Mouse (Mus musculus): Measurements from ENCODE around the gene Nr3c2. TPM values are rescaled to one million over a fixed set of nuclear protein-coding genes. Genes with fewer than 3 reads are reported as not detected.

Gene Nr3c2
- polyA plus RNA-seq, 1 experiment from 2014 or later, result 0.63 TPM

DNA sequence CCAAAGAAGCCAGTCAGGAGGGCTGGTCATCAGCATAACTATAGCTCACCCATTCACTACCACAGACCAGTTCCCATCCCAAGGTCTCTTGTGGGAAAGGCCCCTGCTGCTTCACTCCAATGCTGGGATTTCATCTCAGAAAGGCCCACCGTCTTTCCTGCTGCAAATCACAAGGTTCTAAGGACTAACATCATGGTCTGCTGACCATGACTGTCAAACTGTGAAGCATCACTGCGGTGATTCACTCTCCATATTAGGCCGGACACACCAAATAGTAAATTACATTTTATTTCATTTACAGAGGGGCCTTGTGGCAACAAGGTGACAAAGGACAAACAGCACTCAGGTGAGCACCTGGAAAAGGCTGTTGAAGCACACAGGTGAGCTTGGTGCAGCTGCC lies 350.9 kb downstream of the Nr3c2 start:
- no peak overlapping the region for H3K4me3 ChIP-seq (replicated peaks)
- no peak overlapping the region for H3K27ac ChIP-seq
- no peaks in the 10 kb centered on the region for H3K9me3 ChIP-seq
- no peak overlapping the region for H3K9ac ChIP-seq
- 78% methylated on average over 3 of the region's 3 CpGs for WGBS
- no peaks in the 10 kb centered on the region for H3K36me3 ChIP-seq (replicated peaks)
- H3K27me3 ChIP-seq, result no peaks in the 10 kb centered on the region
- H3K4me1 ChIP-seq, result no peaks in the 10 kb centered on the region
- ATAC-seq (ENCODE audit: low FRiP score), result no peak
- no peak overlapping the region for H3K4me2 ChIP-seq

DNA sequence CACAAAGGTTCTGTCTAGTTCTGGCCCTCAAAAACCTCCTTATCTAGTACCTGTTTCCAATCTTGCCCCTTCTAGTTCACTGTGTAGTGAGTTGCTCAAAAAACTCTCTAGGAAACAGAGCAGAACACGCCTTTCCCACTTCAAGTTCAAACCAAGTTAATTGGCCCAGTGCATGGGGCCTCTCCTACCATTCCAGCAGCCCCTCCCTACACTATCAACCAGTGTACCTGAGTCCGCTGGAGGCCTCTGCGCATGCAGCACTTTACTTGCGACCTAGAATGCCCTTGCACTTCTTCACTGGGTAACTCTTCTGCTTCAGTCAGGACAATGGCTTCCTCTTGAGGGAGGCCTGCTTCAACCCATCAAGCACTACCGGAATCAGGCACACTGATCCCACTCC lies 351.9 kb downstream of the Nr3c2 start:
- Histone ChIP-seq H3K9ac (no peak overlapping the region), H3K27me3 (no peaks in the 10 kb centered on the region), H3K4me1 (no peaks in the 10 kb centered on the region), H3K36me3 (replicated peaks) (no peaks in the 10 kb centered on the region), H3K9me3 (no peaks in the 10 kb centered on the region), H3K4me3 (replicated peaks) (no peak overlapping the region), H3K4me2 (no peak overlapping the region), H3K27ac (no peak overlapping the region)
- ATAC-seq (ENCODE audit: low FRiP score), result no peak
- 89% methylated on average over 5 of the region's 5 CpGs for WGBS

DNA sequence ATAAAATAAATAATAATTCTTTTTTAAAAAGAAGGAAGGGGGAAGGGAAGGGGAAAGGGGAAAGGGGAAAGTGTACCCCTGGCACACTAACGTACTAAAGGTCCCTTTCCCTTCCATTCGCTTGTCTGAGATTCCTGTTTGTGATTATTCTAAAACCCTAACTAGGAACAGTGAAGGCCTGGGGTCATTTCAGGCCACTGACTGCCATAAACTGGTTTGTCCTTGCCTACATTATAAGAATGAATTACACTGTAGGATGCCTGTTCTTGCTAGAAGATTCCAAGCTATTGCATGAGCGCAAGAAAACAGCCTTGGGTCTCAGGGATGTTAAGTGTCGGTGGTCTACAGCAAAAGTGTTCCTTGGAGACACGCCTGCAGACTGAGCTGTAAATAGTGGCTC lies 355.2 kb downstream of the Nr3c2 start:
- Histone ChIP-seq H3K27ac (no peak overlapping the region), H3K9me3 (no peaks in the 10 kb centered on the region), H3K4me1 (no peaks in the 10 kb centered on the region), H3K27me3 (no peaks in the 10 kb centered on the region), H3K4me2 (no peak overlapping the region), H3K36me3 (replicated peaks) (no peaks in the 10 kb centered on the region), H3K4me3 (replicated peaks) (no peak overlapping the region), H3K9ac (no peak overlapping the region)
- no peak for ATAC-seq (ENCODE audit: low FRiP score)
- 83% methylated on average over 5 of the region's 5 CpGs for WGBS

DNA sequence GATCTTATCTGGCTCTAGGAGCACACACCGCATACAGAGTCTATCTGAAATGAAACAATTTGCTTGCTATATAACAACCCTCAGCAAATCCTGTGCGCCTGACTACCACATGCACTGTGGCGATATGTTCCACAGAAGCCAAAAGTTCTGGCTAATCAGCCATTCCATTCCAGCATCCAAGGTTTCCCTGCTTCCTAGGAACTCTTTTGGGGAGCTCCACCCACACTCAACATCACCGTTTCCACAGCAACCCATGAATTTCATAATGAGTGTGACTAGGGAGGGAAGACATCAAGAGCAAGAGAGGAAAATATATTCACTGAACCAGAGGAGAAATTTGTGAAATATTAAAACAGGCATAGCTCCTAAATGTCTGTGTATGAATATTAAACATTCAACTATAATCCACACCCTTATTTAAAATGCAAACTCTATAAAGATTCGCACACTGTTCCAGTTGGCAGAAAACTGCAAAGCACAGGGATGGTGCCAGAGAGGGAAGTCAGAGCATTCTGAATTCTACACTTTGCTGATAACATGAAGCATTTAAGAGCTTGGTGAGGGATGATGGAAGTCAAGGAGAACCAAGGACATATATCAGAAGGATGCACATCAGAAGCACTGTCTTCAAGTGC lies 357.3 kb downstream of the Nr3c2 start:
- no peaks in the 10 kb centered on the region for H3K36me3 ChIP-seq (replicated peaks)
- no peak overlapping the region for H3K27ac ChIP-seq
- no peaks in the 10 kb centered on the region for H3K27me3 ChIP-seq
- H3K4me1 ChIP-seq, result no peaks in the 10 kb centered on the region
- no peak overlapping the region for H3K9ac ChIP-seq
- no peaks in the 10 kb centered on the region for H3K9me3 ChIP-seq
- no peak overlapping the region for H3K4me3 ChIP-seq (replicated peaks)
- H3K4me2 ChIP-seq, result no peak overlapping the region
- ATAC-seq (ENCODE audit: low FRiP score), result no peak
- 95% methylated on average over 5 of the region's 5 CpGs for WGBS

DNA sequence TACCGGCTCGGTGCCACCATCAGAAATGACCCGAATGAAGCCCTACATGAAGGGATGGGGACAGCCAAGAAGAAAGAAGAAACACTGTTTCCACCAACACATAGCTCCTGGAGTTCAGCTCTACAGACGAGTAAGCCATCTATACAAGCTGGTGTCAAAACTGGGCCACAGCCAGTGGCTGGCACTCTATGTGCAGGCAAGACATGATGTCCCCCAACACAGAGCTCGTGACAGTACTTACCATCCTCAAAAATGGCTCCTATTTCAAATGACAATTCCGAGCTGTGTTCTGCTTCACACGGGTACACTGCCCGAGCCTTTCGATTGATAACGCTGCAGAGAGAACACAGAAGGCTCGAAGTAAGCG lies 357.8 kb downstream of the Nr3c2 start:
- Histone ChIP-seq H3K9me3 (no peaks in the 10 kb centered on the region), H3K4me1 (no peaks in the 10 kb centered on the region), H3K4me2 (no peak overlapping the region), H3K36me3 (replicated peaks) (no peaks in the 10 kb centered on the region), H3K9ac (no peak overlapping the region), H3K27ac (no peak overlapping the region), H3K4me3 (replicated peaks) (no peak overlapping the region), H3K27me3 (no peaks in the 10 kb centered on the region)
- WGBS, result 95% methylated on average over 12 of the region's 12 CpGs
- ATAC-seq (ENCODE audit: low FRiP score), result no peak

DNA sequence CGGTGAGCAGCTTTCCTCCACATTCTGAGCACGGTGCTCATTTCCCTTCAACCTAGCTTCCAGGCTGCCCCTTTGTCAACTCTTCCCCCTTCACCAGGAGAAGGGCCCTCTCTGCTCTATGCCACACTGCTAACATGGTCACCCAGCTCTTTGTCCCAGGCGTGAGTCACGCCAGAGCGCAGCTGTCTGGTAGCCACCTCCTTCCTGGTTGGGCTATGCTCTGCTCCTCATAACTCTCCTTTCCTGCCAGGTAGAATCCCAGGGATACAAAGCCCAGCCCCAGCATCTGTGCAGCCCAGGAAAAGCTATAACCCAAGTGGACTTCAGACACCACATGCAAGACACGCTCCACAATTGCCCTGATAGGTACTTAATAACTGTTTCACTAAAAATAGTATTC lies 362.0 kb downstream of the Nr3c2 start:
- no peak overlapping the region for H3K27ac ChIP-seq
- H3K4me3 ChIP-seq (replicated peaks), result no peak overlapping the region
- no peaks in the 10 kb centered on the region for H3K4me1 ChIP-seq
- no peaks in the 10 kb centered on the region for H3K27me3 ChIP-seq
- 92% methylated on average over 6 of the region's 6 CpGs for WGBS
- no peaks in the 10 kb centered on the region for H3K9me3 ChIP-seq
- H3K4me2 ChIP-seq, result no peak overlapping the region
- H3K36me3 ChIP-seq (replicated peaks), result no peaks in the 10 kb centered on the region
- no peak for ATAC-seq (ENCODE audit: low FRiP score)
- no peak overlapping the region for H3K9ac ChIP-seq

DNA sequence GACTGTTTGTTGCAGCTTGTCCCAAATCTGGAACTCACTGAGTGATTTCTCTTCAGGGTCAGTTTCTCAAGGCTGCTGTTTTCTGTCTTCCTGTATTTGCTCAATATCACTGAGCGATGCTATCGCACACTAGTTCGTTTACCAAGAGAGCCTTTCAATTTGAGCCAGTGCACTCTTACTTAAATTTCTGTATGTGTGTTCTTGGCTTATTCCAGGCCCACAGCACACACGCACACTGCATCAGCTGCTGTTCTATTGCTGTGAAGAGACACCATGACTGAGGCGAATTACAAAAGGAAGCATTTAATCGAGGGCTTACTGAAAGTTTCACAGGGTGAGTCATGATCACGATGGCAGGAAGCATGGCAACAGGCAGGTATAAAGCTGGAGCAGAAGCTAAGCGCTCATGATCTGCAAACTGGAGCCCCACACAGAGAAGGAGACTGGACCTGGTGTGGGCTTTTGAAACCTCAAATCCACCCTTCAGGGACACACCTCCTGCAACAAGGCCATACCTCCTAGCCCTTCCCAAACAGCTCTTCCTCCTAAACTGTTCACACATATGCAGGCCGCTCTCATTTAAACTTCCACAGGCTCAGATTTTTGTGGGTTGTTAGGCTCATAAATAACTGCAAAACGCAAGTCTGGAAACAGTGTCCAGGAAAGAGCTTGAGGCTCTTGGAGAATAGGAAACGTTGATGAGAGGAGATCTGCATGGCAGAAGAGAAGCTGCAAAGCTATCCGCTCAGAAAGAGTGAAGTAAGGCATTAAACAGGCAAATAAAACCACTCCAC lies 363.2 kb downstream of the Nr3c2 start:
- 87% methylated on average over 12 of the region's 12 CpGs for WGBS
- Histone ChIP-seq H3K27me3 (no peaks in the 10 kb centered on the region), H3K36me3 (replicated peaks) (no peaks in the 10 kb centered on the region), H3K4me1 (no peaks in the 10 kb centered on the region), H3K9me3 (no peaks in the 10 kb centered on the region), H3K4me3 (replicated peaks) (no peak overlapping the region), H3K9ac (no peak overlapping the region), H3K27ac (no peak overlapping the region), H3K4me2 (no peak overlapping the region)
- no peak for ATAC-seq (ENCODE audit: low FRiP score)

- no peaks in the 10 kb centered on the region for H3K27me3 ChIP-seq
- WGBS, result 42% methylated on average over 1 of the region's 1 CpGs
- no peak overlapping the region for H3K4me2 ChIP-seq
- H3K9me3 ChIP-seq, result 0 out of 2 replicates have a peak, but pooled peaks cover 7% of the 10 kb centered on the region
- no peak overlapping the region for H3K27ac ChIP-seq
- H3K4me1 ChIP-seq, result no peaks in the 10 kb centered on the region; the same call in 1 of the 2 replicates
- H3K4me3 ChIP-seq (replicated peaks), result no peak overlapping the region
- H3K36me3 ChIP-seq (replicated peaks), result no peaks in the 10 kb centered on the region
- H3K9ac ChIP-seq, result no peak overlapping the region
- ATAC-seq (ENCODE audit: low FRiP score), result no peak
Measured at GRCm38 (mm10) chr8:77267941-77268405, 368.7 kb downstream of the Nr3c2 start.

DNA sequence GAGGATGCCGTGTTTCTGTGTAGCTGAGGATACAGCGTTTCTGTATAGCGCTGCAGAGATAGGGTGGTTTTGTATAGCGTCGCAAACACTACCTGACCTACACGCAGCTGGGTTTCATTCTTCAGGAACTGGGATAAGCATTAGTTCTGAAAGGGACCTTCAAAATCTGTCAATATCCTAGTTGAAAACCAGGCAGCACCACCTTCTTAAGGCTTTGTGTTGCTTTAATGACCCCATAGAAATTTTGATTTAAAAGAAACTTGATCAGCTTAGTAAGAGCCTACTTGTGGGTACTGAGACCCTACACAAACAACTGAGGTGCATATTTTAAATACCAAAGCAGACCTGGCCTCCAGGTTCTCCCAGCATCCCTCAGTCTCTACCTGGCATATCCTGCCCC lies 372.9 kb downstream of the Nr3c2 start:
- 77% methylated on average over 6 of the region's 6 CpGs for WGBS
- no peak overlapping the region for H3K27ac ChIP-seq
- no peak overlapping the region for H3K4me2 ChIP-seq
- ATAC-seq (ENCODE audit: low FRiP score), result no peak
- H3K4me1 ChIP-seq, result no peaks in the 10 kb centered on the region; the same call in 1 of the 2 replicates
- H3K27me3 ChIP-seq, result no peaks in the 10 kb centered on the region
- H3K4me3 ChIP-seq (replicated peaks), result no peak overlapping the region
- 0 out of 2 replicates have a peak, but pooled peaks cover 7% of the 10 kb centered on the region for H3K9me3 ChIP-seq
- H3K36me3 ChIP-seq (replicated peaks), result no peaks in the 10 kb centered on the region
- no peak overlapping the region for H3K9ac ChIP-seq

- ATAC-seq (ENCODE audit: low FRiP score), result no peak
- no peak overlapping the region for H3K27ac ChIP-seq
- 89% methylated on average over 5 of the region's 5 CpGs for WGBS
- no peaks in the 10 kb centered on the region for H3K27me3 ChIP-seq
- no peak overlapping the region for H3K4me2 ChIP-seq
- no peak overlapping the region for H3K4me3 ChIP-seq (replicated peaks)
- no peaks in the 10 kb centered on the region for H3K36me3 ChIP-seq (replicated peaks)
- H3K4me1 ChIP-seq, result no peaks in the 10 kb centered on the region
- no peak overlapping the region for H3K9ac ChIP-seq
- H3K9me3 ChIP-seq, result no peaks in the 10 kb centered on the region
Measured at GRCm38 (mm10) chr8:77275571-77275970, 376.3 kb downstream of the Nr3c2 start.

- Histone ChIP-seq H3K36me3 (replicated peaks) (no peaks in the 10 kb centered on the region), H3K27ac (no peak overlapping the region), H3K4me1 (no peaks in the 10 kb centered on the region), H3K9me3 (no peaks in the 10 kb centered on the region), H3K9ac (no peak overlapping the region), H3K4me3 (replicated peaks) (no peak overlapping the region), H3K4me2 (no peak overlapping the region), H3K27me3 (no peaks in the 10 kb centered on the region)
- WGBS, result 84% methylated on average over 10 of the region's 10 CpGs
- ATAC-seq (ENCODE audit: low FRiP score), result no peak
Measured at GRCm38 (mm10) chr8:77276827-77277226, 377.6 kb downstream of the Nr3c2 start.

- ATAC-seq (ENCODE audit: low FRiP score), result no peak
- no peak overlapping the region for H3K4me3 ChIP-seq (replicated peaks)
- no peak overlapping the region for H3K9ac ChIP-seq
- H3K27ac ChIP-seq, result no peak overlapping the region
- H3K4me1 ChIP-seq, result no peaks in the 10 kb centered on the region
- 93% methylated on average over 4 of the region's 4 CpGs for WGBS
- H3K9me3 ChIP-seq, result no peaks in the 10 kb centered on the region
- H3K4me2 ChIP-seq, result no peak overlapping the region
- H3K36me3 ChIP-seq (replicated peaks), result no peaks in the 10 kb centered on the region
- no peaks in the 10 kb centered on the region for H3K27me3 ChIP-seq
Measured at GRCm38 (mm10) chr8:77278246-77278645, 379.0 kb downstream of the Nr3c2 start.

DNA sequence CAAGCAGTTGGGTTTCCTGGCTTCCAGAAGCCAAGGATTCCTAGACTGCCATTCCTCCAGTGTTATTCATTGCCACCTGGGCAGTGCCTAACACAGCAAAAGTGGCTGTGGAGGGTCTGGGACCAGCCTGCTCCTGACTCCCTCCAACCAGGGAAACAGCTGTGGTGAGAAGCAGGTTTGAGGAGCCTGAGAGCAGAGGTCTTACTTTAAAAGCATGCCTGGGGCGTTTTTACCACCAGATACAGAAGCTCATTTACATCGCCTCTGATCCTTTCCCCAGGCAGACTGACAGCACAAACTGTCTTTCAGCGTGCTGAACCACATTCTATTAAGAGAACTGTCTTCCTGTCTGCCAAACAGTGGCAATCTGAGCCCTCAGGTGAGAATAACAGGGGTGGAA lies 380.7 kb downstream of the Nr3c2 start:
- 64% methylated on average over 3 of the region's 3 CpGs for WGBS

More for the DNA sequence above, 380.7 kb downstream of the Nr3c2 start:
- H3K4me2 ChIP-seq, result no peak overlapping the region
- H3K27me3 ChIP-seq, result no peaks in the 10 kb centered on the region
- no peaks in the 10 kb centered on the region for H3K36me3 ChIP-seq (replicated peaks)
- no peak overlapping the region for H3K27ac ChIP-seq
- H3K9me3 ChIP-seq, result no peaks in the 10 kb centered on the region
- H3K4me3 ChIP-seq (replicated peaks), result no peak overlapping the region
- ATAC-seq (ENCODE audit: low FRiP score), result no peak
- H3K4me1 ChIP-seq, result no peaks in the 10 kb centered on the region
- no peak overlapping the region for H3K9ac ChIP-seq
